Mouse (Mus musculus) left cerebral cortex, adult 11 months (tissue): ENCODE data around the gene Rtca.

Source experiments
- DNase-seq: peaks from one replicate; pipeline ENCODE4 v3.0.0; 2022; ENCODE audit warnings: low spot score

Gene Rtca

DNA sequence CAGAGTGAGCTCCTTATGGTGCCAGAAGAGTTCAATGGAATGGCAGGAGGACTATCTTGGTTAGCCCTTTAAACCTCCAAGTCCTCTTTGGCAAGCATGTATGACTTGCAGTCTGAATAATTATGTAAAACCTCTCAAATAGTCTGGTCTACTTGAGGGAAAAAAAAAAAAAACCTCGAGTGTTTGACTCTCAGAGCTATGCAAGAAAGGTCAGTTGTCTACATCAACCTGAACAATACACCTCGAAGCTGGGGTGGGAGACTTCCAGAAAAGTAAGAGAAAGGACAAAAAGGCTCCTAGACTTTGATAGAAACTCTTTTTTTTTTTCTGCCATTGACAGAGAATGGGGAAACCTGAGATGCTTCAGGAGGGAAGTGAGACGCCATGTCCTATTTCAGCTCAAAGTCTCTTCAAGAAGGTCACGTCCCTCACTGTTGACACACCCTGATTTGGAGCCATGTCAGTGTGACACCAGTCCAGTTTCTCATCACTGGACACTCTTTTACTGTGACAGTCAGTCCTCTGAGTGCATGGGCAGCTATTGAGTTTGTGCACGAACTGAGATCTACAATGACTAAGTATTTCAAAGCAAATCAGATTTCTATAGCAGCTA is 31.2 kb downstream of the Rtca start:
- no peak for DNase-seq

GRCm38 (mm10) chr3:116474602-116475001 is 33.4 kb downstream of the Rtca start:
- DNase-seq, result peak; percentile 10

DNA sequence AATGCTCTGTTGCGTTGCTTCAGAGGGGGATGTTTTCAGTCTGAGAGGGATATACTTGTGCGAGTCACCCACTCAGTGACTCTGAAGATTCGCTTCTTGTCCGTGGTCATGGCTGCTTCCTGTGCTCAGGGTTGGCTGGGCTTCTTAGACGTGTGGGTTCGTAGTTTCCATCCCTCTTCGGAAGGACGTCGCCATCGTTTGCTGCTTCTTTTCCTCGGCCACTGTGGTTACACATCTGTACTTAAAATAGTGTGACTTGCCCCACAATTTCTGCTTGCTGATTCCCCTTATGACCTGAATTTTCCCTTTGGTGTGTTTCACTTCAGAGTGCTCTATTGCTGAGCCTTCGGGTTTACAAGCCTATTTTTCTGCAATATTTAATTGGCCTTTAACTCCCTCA is 42.3 kb downstream of the Rtca start:
- DNase-seq, result no peak

- DNase-seq, result no peak
Measured at GRCm38 (mm10) chr3:116464318-116464717, 43.7 kb downstream of the Rtca start.

DNA sequence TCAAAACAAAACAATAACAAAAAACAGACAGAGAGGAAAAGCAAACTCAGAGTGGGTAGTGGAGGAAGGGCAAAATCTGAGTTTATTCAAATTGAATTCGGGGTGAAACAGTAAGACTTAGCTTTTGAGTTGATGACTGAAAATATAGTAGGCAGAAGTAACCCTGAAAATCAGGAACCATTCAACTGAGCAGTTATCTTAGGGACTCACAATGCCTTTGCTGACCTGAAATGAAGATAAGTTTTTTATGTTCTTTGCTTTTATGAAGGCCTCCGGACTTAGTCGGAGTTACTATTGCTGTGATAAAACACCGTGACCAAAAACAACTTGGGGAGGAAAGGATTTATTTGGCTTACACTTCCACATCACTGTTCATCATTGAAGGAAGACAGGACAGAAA is 47.0 kb downstream of the Rtca start:
- no peak for DNase-seq

DNA sequence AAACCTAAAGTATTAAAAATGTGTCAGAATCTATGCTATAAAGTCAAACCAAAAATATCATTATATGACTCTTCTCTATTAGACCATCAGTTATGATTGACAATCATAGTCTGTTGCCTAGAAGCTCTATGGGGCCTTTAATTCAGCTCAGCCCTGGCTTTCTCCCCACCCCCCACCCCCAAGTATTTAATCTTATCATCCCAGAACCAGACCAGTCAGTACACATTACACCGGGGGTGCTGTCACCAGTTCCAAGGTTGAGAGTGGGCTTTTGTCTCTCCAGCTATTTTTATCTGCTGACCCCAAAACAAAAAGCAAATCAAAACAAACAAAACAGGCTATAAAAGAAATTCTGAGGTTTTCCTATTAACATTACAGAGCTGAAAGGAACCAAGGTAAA is 53.5 kb downstream of the Rtca start:
- no peak for DNase-seq

GRCm38 (mm10) chr3:116450741-116451140 is 57.3 kb downstream of the Rtca start:
- DNase-seq, result no peak

DNA sequence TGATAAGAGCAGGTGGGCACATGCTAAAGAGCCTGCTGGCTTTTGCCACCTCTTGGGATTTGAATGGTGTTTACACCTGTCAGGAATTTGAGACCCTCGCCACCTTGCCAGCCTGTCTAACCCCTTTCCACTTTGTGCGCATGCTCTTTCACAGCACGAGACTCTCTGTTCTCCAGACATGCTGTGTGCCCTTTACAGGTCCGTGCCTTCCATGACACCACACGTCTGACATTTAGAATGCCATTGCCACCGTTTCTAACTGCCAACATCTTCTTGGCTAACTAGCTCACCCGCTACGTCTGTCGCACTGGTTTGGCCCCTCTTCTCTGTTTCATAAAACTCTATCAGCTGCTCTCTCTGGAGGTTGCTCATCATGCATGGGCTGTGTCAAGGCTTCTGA is 63.7 kb downstream of the Rtca start:
- DNase-seq, result no peak

GRCm38 (mm10) chr3:116442788-116443187 is 65.2 kb downstream of the Rtca start:
- no peak for DNase-seq

DNA sequence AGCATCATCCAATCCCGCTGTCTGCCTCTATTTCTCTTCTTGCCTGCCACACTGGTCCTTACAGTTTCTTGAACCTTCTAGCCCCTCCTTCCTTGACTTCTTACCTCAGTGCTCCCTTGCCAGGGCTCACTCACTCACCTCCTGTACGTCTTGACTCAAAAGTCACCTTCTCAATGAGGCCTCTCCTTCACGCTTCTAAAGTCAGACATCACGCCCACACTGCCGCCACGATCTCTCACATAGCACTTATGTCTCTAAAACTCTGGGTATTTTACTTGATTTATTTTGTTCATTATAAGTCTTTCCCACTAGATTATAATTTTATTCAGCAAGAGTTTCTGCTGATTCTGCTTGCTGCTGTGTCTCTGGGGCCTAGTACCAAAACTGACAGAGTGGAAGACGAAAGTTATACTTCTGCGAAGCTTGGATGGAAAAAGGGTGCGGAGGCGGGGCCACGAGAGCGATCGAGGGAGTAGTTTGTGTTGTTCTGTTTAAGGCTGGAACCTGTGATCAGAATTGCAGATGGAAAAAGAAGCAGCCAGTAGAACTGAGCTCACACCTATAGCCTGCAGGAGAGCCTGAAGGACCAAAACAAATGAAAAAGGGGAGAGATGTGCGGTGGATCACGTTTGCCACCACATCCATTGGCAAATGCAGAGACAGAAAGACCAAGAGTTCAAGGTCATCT is 66.3 kb downstream of the Rtca start:
- no peak for DNase-seq

GRCm38 (mm10) chr3:116440066-116440997 is 67.7 kb downstream of the Rtca start:
- no peak for DNase-seq
